Mouse (Mus musculus): ENCODE measurements around the gene Gm28374. TPM values are rescaled to one million over a fixed set of nuclear protein-coding genes. Genes with fewer than 3 reads are reported as not detected.
A peak's percentile ranks its signal among the peaks of the same experiment; 100 is the strongest.

The Gm28374 gene
- polyA plus RNA-seq, 1 experiment from 2014 or later: 2.1 TPM

- ATAC-seq (ENCODE audit: insufficient number of reproducible peaks, low FRiP score, low TSS enrichment, low read depth) (no peak), DNase-seq (ENCODE audit: low spot score) (no peak)
- Histone ChIP-seq H3K4me2 (ENCODE audit: low read depth, severe bottlenecking) (no peak overlapping the region), H3K27ac (replicated peaks; ENCODE audit: low read depth, low read length) (no peak overlapping the region), H3K4me3 (ENCODE audit: low read depth, low read length) (no peak overlapping the region), H3K9me3 (ENCODE audit: control insufficient read depth, low read length) (no peaks in the 10 kb centered on the region), H3K9ac (ENCODE audit: low read length) (no peak overlapping the region), H3K4me1 (ENCODE audit: control insufficient read depth, insufficient read depth, low read length) (no peaks in the 10 kb centered on the region), H3K27me3 (ENCODE audit: control insufficient read depth, insufficient read depth, low read length) (no peaks in the 10 kb centered on the region), H3K36me3 (ENCODE audit: control insufficient read depth, insufficient read depth, low read length) (peaks cover 3% of the 10 kb centered on the region)
- 78% methylated on average over 6 of the region's 6 CpGs for WGBS
These were observed 20.3 kb upstream of the Gm28374 start for GRCm38 (mm10) chr19:6102169-6102853.

DNA sequence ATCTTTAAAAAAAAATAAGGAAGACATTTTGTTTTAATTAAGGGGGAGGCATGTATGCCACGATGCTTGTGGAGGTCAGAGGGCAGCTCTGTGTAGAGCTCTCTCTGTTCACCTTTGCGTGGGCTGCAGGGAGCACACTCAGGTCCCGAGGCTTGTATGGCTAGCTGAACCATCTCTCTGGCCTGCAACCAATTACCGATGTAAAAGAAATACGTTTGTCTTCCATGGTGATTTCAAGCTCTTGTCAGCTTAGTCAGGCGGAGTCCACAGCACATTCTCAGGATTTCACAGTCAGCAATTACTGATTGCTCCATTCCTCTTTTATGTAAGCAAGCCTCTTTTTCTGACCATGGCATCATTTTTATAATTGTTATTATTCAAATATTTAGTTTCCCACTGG, 19.1 kb upstream of the Gm28374 start:
- ATAC-seq (ENCODE audit: insufficient number of reproducible peaks, low FRiP score, low TSS enrichment, low read depth) (no peak), DNase-seq (ENCODE audit: low spot score) (no peak)
- Histone ChIP-seq H3K36me3 (ENCODE audit: control insufficient read depth, insufficient read depth, low read length) (peaks cover 6% of the 10 kb centered on the region), H3K4me3 (ENCODE audit: low read depth, low read length) (no peak overlapping the region), H3K4me1 (ENCODE audit: control insufficient read depth, insufficient read depth, low read length) (no peaks in the 10 kb centered on the region), H3K27me3 (ENCODE audit: control insufficient read depth, insufficient read depth, low read length) (no peaks in the 10 kb centered on the region), H3K9me3 (ENCODE audit: control insufficient read depth, low read length) (no peaks in the 10 kb centered on the region), H3K27ac (replicated peaks; ENCODE audit: low read depth, low read length) (no peak overlapping the region), H3K4me2 (ENCODE audit: low read depth, severe bottlenecking) (no peak overlapping the region), H3K9ac (ENCODE audit: low read length) (no peak overlapping the region)
- 26% methylated on average over 6 of the region's 6 CpGs for WGBS

GRCm38 (mm10) chr19:6097847-6098246, 15.8 kb upstream of the Gm28374 start:
- H3K9me3 ChIP-seq (ENCODE audit: control insufficient read depth, low read length): no peaks in the 10 kb centered on the region
- no peak overlapping the region for H3K4me3 ChIP-seq (ENCODE audit: low read depth, low read length)
- H3K27me3 ChIP-seq (ENCODE audit: control insufficient read depth, insufficient read depth, low read length): no peaks in the 10 kb centered on the region
- no peaks in the 10 kb centered on the region for H3K4me1 ChIP-seq (ENCODE audit: control insufficient read depth, insufficient read depth, low read length)
- H3K9ac ChIP-seq (ENCODE audit: low read length): no peak overlapping the region
- DNase-seq (ENCODE audit: low spot score) (no peak), ATAC-seq (ENCODE audit: insufficient number of reproducible peaks, low FRiP score, low TSS enrichment, low read depth) (no peak)
- no peak overlapping the region for H3K4me2 ChIP-seq (ENCODE audit: low read depth, severe bottlenecking)
- WGBS: 91% methylated on average over 3 of the region's 3 CpGs
- no peak overlapping the region for H3K27ac ChIP-seq (replicated peaks; ENCODE audit: low read depth, low read length)
- H3K36me3 ChIP-seq (ENCODE audit: control insufficient read depth, insufficient read depth, low read length): peaks cover 12% of the 10 kb centered on the region

DNA sequence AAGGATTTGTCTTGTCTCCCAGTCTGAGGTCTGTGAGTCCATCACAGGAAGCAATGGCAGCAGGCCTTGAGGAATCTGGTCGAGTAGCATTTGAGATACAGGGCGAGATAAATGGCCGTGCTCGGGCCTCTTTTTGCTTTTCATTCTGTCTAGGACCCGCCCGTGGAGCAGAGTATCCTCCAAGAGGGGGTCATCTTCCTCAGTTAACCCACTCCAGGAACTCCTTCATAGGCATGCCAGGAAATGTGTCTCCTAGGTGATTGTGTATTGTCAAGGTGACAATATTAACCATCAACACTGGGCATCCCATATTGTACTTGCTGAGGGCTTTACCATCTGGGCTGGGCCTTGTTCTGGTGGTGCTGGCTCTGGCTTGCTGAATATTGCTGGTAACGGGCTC, 12.1 kb upstream of the Gm28374 start, which contains the start of gene AC131692.1:
AC131692.1 (plus strand) TSS at position 301 of the 400 bp plus-strand sequence.
- ATAC-seq (ENCODE audit: insufficient number of reproducible peaks, low FRiP score, low TSS enrichment, low read depth): no peak
- DNase-seq (ENCODE audit: low spot score): no peak
- Histone ChIP-seq H3K27me3 (ENCODE audit: control insufficient read depth, insufficient read depth, low read length) (no peaks in the 10 kb centered on the region), H3K36me3 (ENCODE audit: control insufficient read depth, insufficient read depth, low read length) (peaks cover 25% of the 10 kb centered on the region), H3K4me3 (ENCODE audit: low read depth, low read length) (no peak within 1 kb of the TSS), H3K9ac (ENCODE audit: low read length) (peak within 1 kb of the TSS; percentile 17; the same call in 1 of the 2 replicates), H3K4me1 (ENCODE audit: control insufficient read depth, insufficient read depth, low read length) (no peaks in the 10 kb centered on the region), H3K27ac (replicated peaks; ENCODE audit: low read depth, low read length) (no peak within 1 kb of the TSS), H3K9me3 (ENCODE audit: control insufficient read depth, low read length) (no peaks in the 10 kb centered on the region), H3K4me2 (ENCODE audit: low read depth, severe bottlenecking) (no peak within 1 kb of the TSS)
- WGBS: 94% methylated on average over 7 of the region's 7 CpGs

GRCm38 (mm10) chr19:6088841-6089240, 6.8 kb upstream of the Gm28374 start:
- H3K27me3 ChIP-seq (ENCODE audit: control insufficient read depth, insufficient read depth, low read length): no peaks in the 10 kb centered on the region
- no peaks in the 10 kb centered on the region for H3K9me3 ChIP-seq (ENCODE audit: control insufficient read depth, low read length)
- no peak overlapping the region for H3K4me3 ChIP-seq (ENCODE audit: low read depth, low read length)
- no peak overlapping the region for H3K27ac ChIP-seq (replicated peaks; ENCODE audit: low read depth, low read length)
- no peak overlapping the region for H3K4me2 ChIP-seq (ENCODE audit: low read depth, severe bottlenecking)
- peaks cover 22% of the 10 kb centered on the region for H3K36me3 ChIP-seq (ENCODE audit: control insufficient read depth, insufficient read depth, low read length)
- DNase-seq (ENCODE audit: low spot score) (no peak), ATAC-seq (ENCODE audit: insufficient number of reproducible peaks, low FRiP score, low TSS enrichment, low read depth) (no peak)
- H3K4me1 ChIP-seq (ENCODE audit: control insufficient read depth, insufficient read depth, low read length): peaks cover 4% of the 10 kb centered on the region
- no peak overlapping the region for H3K9ac ChIP-seq (ENCODE audit: low read length)
- 94% methylated on average over 13 of the region's 13 CpGs for WGBS

DNA sequence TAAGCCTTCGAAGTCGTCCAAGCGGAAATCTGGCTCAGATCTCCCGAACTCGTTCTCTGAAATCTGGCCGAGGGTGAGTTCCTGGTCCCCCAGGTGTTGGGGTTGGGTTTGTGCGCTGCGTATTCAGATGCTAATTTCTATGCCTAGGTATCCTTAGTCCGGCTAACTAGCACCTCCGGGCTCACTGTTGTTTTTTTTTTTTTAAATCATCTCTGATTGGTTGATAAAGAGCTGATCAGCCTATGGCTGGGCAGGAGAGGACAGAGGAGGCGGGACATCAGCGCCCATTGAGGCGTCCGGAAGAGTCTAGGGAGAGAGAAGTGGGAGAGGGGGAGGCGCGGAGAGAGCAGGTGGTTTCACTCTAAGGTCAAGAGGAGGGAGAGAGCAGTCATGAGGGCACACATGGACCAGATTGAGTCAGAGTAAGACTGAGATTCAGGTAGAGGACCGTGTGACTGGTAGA, 3.4 kb upstream of the Gm28374 start:
- peak overlapping the region; percentile 76 for H3K9ac ChIP-seq (ENCODE audit: low read length)

GRCm38 (mm10) chr19:6084478-6085248, 2.6 kb upstream of the Gm28374 start, which contains the start of the genes Zfpl1 and Cdca5:
Gene Zfpl1, minus strand, starts transcription at chr19:6084956.
Gene Cdca5, plus strand, starts transcription at chr19:6084983.
- H3K27ac ChIP-seq (replicated peaks; ENCODE audit: low read depth, low read length): 0 out of 2 replicates have a peak within 1 kb of the TSS, but pooled peaks have one; percentile 18
- peaks cover 9% of the 10 kb centered on the region for H3K36me3 ChIP-seq (ENCODE audit: control insufficient read depth, insufficient read depth, low read length)
- peak within 1 kb of the TSS; percentile 95 for H3K4me2 ChIP-seq (ENCODE audit: low read depth, severe bottlenecking)
- H3K9ac ChIP-seq (ENCODE audit: low read length): peak within 1 kb of the TSS; percentile 76
- DNase-seq (ENCODE audit: low spot score) (peak; percentile 98), ATAC-seq (ENCODE audit: insufficient number of reproducible peaks, low FRiP score, low TSS enrichment, low read depth) (peak; percentile 69)
- WGBS: under 1% methylated on average over 58 of the region's 58 CpGs
- H3K4me3 ChIP-seq (ENCODE audit: low read depth, low read length): peak within 1 kb of the TSS; percentile 81
- no peaks in the 10 kb centered on the region for H3K27me3 ChIP-seq (ENCODE audit: control insufficient read depth, insufficient read depth, low read length)
- H3K4me1 ChIP-seq (ENCODE audit: control insufficient read depth, insufficient read depth, low read length): peaks cover 7% of the 10 kb centered on the region
- no peaks in the 10 kb centered on the region for H3K9me3 ChIP-seq (ENCODE audit: control insufficient read depth, low read length)

More for the DNA sequence above, 3.4 kb upstream of the Gm28374 start:
- peak; percentile 81 for DNase-seq (ENCODE audit: low spot score)
- no peak overlapping the region for H3K27ac ChIP-seq (replicated peaks; ENCODE audit: low read depth, low read length)
- under 1% methylated on average over 17 of the region's 17 CpGs for WGBS
- H3K4me1 ChIP-seq (ENCODE audit: control insufficient read depth, insufficient read depth, low read length): peaks cover 7% of the 10 kb centered on the region
- H3K9me3 ChIP-seq (ENCODE audit: control insufficient read depth, low read length): no peaks in the 10 kb centered on the region
- peaks cover 15% of the 10 kb centered on the region for H3K36me3 ChIP-seq (ENCODE audit: control insufficient read depth, insufficient read depth, low read length)
- H3K27me3 ChIP-seq (ENCODE audit: control insufficient read depth, insufficient read depth, low read length): no peaks in the 10 kb centered on the region
- ATAC-seq (ENCODE audit: insufficient number of reproducible peaks, low FRiP score, low TSS enrichment, low read depth): peak; percentile 76
- peak overlapping the region; percentile 95 for H3K4me2 ChIP-seq (ENCODE audit: low read depth, severe bottlenecking)
- peak overlapping the region; percentile 81 for H3K4me3 ChIP-seq (ENCODE audit: low read depth, low read length)

DNA sequence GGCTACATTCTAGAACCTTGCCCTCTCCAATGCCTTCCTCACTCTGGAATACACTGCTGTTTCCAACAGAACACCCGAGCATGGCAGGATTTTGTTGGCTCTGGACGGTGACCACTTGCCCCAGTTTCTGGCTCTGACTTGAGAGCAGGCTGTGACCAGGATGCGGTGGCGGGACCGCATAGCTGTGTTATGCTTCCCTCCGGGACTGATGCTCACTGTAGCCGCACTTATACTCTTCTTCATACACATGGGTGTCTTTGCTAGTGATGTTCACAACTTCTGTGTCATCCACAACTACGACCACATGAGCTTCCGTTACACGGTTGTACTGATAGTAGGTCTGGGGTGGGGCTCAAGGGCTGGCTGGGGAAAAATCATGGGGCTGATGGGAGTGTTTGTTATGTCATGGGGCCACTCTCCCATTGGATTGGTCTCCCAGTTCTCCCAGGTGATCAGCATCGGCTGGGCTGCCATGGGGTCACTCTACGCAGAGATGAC, 2.0 kb downstream of the Gm28374 start, which contains the start of gene Tmem262:
Tmem262 (plus strand) TSS at position 51 of the 498 bp plus-strand sequence.
- Histone ChIP-seq H3K27me3 (ENCODE audit: control insufficient read depth, insufficient read depth, low read length) (no peaks in the 10 kb centered on the region), H3K36me3 (ENCODE audit: control insufficient read depth, insufficient read depth, low read length) (peaks cover 5% of the 10 kb centered on the region), H3K27ac (replicated peaks; ENCODE audit: low read depth, low read length) (no peak within 1 kb of the TSS), H3K4me1 (ENCODE audit: control insufficient read depth, insufficient read depth, low read length) (peaks cover 5% of the 10 kb centered on the region), H3K4me2 (ENCODE audit: low read depth, severe bottlenecking) (no peak within 1 kb of the TSS), H3K4me3 (ENCODE audit: low read depth, low read length) (no peak within 1 kb of the TSS), H3K9ac (ENCODE audit: low read length) (no peak within 1 kb of the TSS), H3K9me3 (ENCODE audit: control insufficient read depth, low read length) (no peaks in the 10 kb centered on the region)
- ATAC-seq (ENCODE audit: insufficient number of reproducible peaks, low FRiP score, low TSS enrichment, low read depth): no peak
- 92% methylated on average over 12 of the region's 12 CpGs for WGBS
- no peak for DNase-seq (ENCODE audit: low spot score)
